Comparison of ENCODE assay signal across 15 mouse cellular contexts in the genomic region with DNA sequence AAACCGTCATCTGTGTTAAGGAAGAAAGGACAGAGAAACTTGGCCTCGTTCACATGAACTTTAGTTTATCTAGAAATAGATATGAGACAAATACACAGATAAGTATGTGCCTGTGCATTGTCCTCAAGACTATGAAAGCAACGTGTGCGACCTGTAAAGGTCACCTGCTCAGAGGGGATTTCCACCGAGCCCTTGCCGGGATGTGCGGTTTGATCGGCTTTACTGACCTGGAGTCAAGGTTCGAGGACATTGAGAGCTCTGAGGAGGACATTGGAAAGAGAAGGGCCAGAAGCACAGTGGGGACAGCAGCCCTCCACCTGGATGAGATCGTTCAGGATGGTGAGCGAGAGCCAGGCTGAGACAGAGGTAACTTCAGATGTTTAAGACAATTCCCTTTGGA.
A peak's percentile ranks its signal among the peaks of the same experiment; 100 is the strongest.
DNase-seq lines count a peak whose midpoint lies in the region; ATAC-seq lines count a peak whose summit lies in the region.
"Had no signal": no experiment of that assay in that cellular context is flagged by ENCODE, and none has a peak within 500 bp of the region (broad histone marks: within the 10 kb centered on the region; RNA-seq: fewer than 3 reads in every experiment).

No protein-coding gene starts in this region.

- peak overlapping the region; percentile 94 for H3K27ac ChIP-seq in heart, embryonic 12.5 days (ENCODE audit: poor library complexity, severe bottlenecking)
- H3K27ac ChIP-seq in lung, embryonic 15.5 days, result peak overlapping the region; percentile 92
- H3K27ac ChIP-seq in intestine, embryonic 16.5 days (ENCODE audit: low read length), result peak overlapping the region; percentile 84
- H3K27ac ChIP-seq: left cerebral cortex, adult 2 months; liver, embryonic 14.5 days; neural tube, embryonic 12.5 days had no signal

- H3K36me3 ChIP-seq in heart, embryonic 12.5 days, result no peaks in the 10 kb centered on the region
- H3K36me3 ChIP-seq in lung, embryonic 15.5 days, result no peaks in the 10 kb centered on the region
- H3K36me3 ChIP-seq in intestine, embryonic 16.5 days (ENCODE audit: control insufficient read depth, insufficient read depth, low read length), result no peaks in the 10 kb centered on the region
- H3K36me3 ChIP-seq: neural tube, embryonic 12.5 days had no signal

- no peak overlapping the region for H3K9ac ChIP-seq in heart, embryonic 12.5 days
- H3K9ac ChIP-seq in lung, embryonic 15.5 days, result no peak overlapping the region
- H3K9ac ChIP-seq in intestine, embryonic 16.5 days (ENCODE audit: low read depth, low read length), result no peak overlapping the region
- H3K9ac ChIP-seq: hindbrain, embryonic 14.5 days; liver, embryonic 14.5 days; neural tube, embryonic 12.5 days had no signal

- H3K4me3 ChIP-seq in heart, embryonic 12.5 days, result no peak overlapping the region
- no peak overlapping the region for H3K4me3 ChIP-seq in lung, embryonic 15.5 days
- H3K4me3 ChIP-seq in intestine, embryonic 16.5 days (ENCODE audit: low read length), result no peak overlapping the region
- H3K4me3 ChIP-seq: left cerebral cortex, adult 2 months; neural tube, embryonic 12.5 days had no signal

- no peak for ATAC-seq in heart, embryonic 12.5 days (ENCODE audit: insufficient number of reproducible peaks, low FRiP score)
- no peak for ATAC-seq in lung, embryonic 15.5 days (ENCODE audit: borderline replicate concordance, extremely low read depth, low FRiP score, low TSS enrichment)
- ATAC-seq in activated CD4-positive, CD25-positive, alpha-beta regulatory T cell, adult 4 months, result peak; percentile 65
- no peak for ATAC-seq in intestine, embryonic 16.5 days

- peaks cover 68% of the 10 kb centered on the region for H3K4me1 ChIP-seq in heart, embryonic 12.5 days (replicated peaks)
- peaks cover 70% of the 10 kb centered on the region for H3K4me1 ChIP-seq in lung, embryonic 15.5 days
- peaks cover 36% of the 10 kb centered on the region for H3K4me1 ChIP-seq in intestine, embryonic 16.5 days (ENCODE audit: control insufficient read depth, insufficient read depth, low read length)

- no peak overlapping the region for H3K4me2 ChIP-seq in heart, embryonic 12.5 days
- no peak overlapping the region for H3K4me2 ChIP-seq in lung, embryonic 15.5 days
- no peak overlapping the region for H3K4me2 ChIP-seq in intestine, embryonic 16.5 days (ENCODE audit: low read depth, low read length)
- H3K4me2 ChIP-seq: hindbrain, embryonic 14.5 days; neural tube, embryonic 12.5 days had no signal

- WGBS in heart, embryonic 12.5 days, result 48% methylated on average over 11 of the region's 11 CpGs
- WGBS in lung, embryonic 15.5 days, result 54% methylated on average over 11 of the region's 11 CpGs
- WGBS in intestine, embryonic 16.5 days, result 66% methylated on average over 11 of the region's 11 CpGs

- H3K27me3 ChIP-seq in heart, embryonic 12.5 days (replicated peaks), result no peaks in the 10 kb centered on the region
- H3K27me3 ChIP-seq in lung, embryonic 15.5 days, result no peaks in the 10 kb centered on the region
- H3K27me3 ChIP-seq in intestine, embryonic 16.5 days (replicated peaks; ENCODE audit: control insufficient read depth, insufficient read depth, low read length), result no peaks in the 10 kb centered on the region
- H3K27me3 ChIP-seq: neural tube, embryonic 12.5 days had no signal

- peaks cover 8% of the 10 kb centered on the region for H3K9me3 ChIP-seq in heart, embryonic 12.5 days (replicated peaks)
- no peaks in the 10 kb centered on the region for H3K9me3 ChIP-seq in lung, embryonic 15.5 days
- 0 out of 2 replicates have a peak, but pooled peaks cover 2% of the 10 kb centered on the region for H3K9me3 ChIP-seq in intestine, embryonic 16.5 days (ENCODE audit: control insufficient read depth, low read length)
- H3K9me3 ChIP-seq: neural tube, embryonic 12.5 days had no signal

- DNase-seq in heart, adult 9 months (ENCODE audit: low spot score in 2 of 2), result no peak
- DNase-seq in lung, postnatal 25 days (ENCODE audit: low spot score), result no peak
- no peak for DNase-seq in adrenal gland, postnatal 25 days
- DNase-seq in cerebellum, adult 11-12 months, result no peak
- DNase-seq: adrenal gland, adult 8-10 months; gastrocnemius, postnatal 14 days; kidney, postnatal 4 days had no signal
